Mouse (Mus musculus) heart, postnatal 0 days (tissue): ENCODE measurements at regions not wholly inside any gene's neighbourhood (a gene's known extent, or its start where the extent isn't known, plus 50 kb on each side); places are given as distances from the start of the nearest gene placed in this dataset.

ENCODE experiments used
- CTCF ChIP-seq: IDR thresholded peaks from 2 replicates; pipeline ENCODE4 v1.5.1; 2016; ENCODE audit warnings: antibody characterized with exemption, control low read depth, low read depth
- EP300 ChIP-seq: IDR thresholded peaks from 2 replicates; pipeline ENCODE4 v1.6.1; 2016; ENCODE audit warnings: antibody characterized with exemption, low read depth

GRCm38 (mm10) chr11:32931018-32931417 lies 106.6 kb upstream of the Smim23 start:
- no peak for TF ChIP-seq CTCF
- TF ChIP-seq EP300: no peak
